Mouse (Mus musculus): ENCODE measurements at regions not wholly inside any gene's neighbourhood (a gene's known extent, or its start where the extent isn't known, plus 50 kb on each side); places are given as distances from the start of the nearest gene placed in this dataset.

DNA sequence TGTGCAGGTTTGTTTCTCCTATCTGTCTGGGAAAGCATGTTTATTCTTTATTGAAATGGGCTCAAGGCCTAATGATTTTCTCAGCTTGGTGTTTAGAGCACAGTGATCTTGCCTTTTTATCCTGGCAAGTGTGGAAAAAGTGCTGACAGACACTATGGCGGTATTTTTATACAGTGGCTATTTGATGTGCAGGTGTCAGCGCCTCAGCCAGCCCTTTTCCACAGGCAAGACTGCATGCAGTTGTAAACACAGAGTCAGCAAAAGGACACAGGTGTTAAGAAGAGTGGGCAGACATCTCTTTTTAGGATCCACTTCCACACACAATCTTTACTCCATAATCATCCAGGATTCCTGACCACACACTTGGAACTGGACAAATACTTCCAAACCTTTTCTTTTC lies 88.9 kb upstream of the Sphkap start:
- WGBS = 53% methylated on average over 2 of the region's 2 CpGs
- TF ChIP-seq CTCF (IDR thresholded peaks at IDR 0.05; ENCODE audit: insufficient read depth, low read length) = no peak
- no peak for TF ChIP-seq POLR2A (IDR thresholded peaks at IDR 0.05; ENCODE audit: borderline replicate concordance, extremely low read depth, low read depth, low read length)

DNA sequence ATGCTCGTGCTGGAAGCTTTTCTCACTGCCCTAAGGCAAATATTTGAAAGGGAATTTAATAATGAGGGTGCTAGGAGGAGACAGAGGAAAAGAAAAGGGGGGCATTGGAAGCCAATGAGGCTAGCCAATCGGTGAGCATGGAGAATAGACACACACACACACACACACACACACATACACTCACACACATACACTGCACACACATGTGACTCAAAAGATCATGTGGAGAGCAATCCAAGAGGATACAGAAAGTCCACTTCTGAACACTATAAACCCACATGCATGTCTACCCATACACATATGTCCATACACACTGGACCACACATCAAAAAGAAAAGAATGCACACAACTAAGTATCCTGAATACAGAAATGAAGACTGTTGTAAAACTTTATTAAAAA lies 88.4 kb upstream of the Sphkap start:
- TF ChIP-seq POLR2A (IDR thresholded peaks at IDR 0.05; ENCODE audit: borderline replicate concordance, extremely low read depth, low read depth, low read length) (no peak), CTCF (IDR thresholded peaks at IDR 0.05; ENCODE audit: insufficient read depth, low read length) (no peak)
- DNase-seq = no peak

More for the DNA sequence above, 88.9 kb upstream of the Sphkap start:
- DNase-seq = no peak
- no peaks in the 10 kb centered on the region for H3K4me1 ChIP-seq (ENCODE audit: control insufficient read depth, insufficient read depth, low read length)
- no peak overlapping the region for H3K4me3 ChIP-seq (replicated peaks; ENCODE audit: extremely low read depth, low read depth, low read length)

DNA sequence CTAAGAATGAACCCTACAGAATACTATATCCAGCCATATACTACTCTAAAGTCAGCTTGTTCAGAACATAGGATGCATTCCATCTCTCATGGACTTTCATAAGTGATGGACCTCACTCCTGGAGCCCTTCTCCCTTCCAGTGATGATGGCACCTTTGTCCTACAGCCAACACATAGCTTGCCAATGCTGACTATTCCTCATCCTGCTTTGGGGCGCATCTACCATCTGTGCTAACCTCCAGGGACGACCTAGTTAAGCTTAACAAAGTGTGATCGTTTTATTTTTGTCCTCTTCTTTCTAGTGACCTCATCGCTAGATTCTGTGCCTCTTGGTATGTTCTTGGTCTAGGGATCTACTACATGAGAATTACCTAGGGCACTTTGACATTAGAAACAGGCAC lies 87.0 kb upstream of the Sphkap start:
- TF ChIP-seq CTCF (IDR thresholded peaks at IDR 0.05; ENCODE audit: insufficient read depth, low read length) = no peak
- TF ChIP-seq POLR2A (IDR thresholded peaks at IDR 0.05; ENCODE audit: borderline replicate concordance, extremely low read depth, low read depth, low read length) = no peak
- 77% methylated on average over 4 of the region's 4 CpGs for WGBS
- Histone ChIP-seq H3K4me1 (ENCODE audit: control insufficient read depth, insufficient read depth, low read length) (no peaks in the 10 kb centered on the region), H3K4me3 (replicated peaks; ENCODE audit: extremely low read depth, low read depth, low read length) (no peak overlapping the region)
- DNase-seq = no peak

More for the DNA sequence above, 88.4 kb upstream of the Sphkap start:
- 39% methylated on average over 2 of the region's 2 CpGs for WGBS
- Histone ChIP-seq H3K4me1 (ENCODE audit: control insufficient read depth, insufficient read depth, low read length) (no peaks in the 10 kb centered on the region), H3K4me3 (replicated peaks; ENCODE audit: extremely low read depth, low read depth, low read length) (no peak overlapping the region)

DNA sequence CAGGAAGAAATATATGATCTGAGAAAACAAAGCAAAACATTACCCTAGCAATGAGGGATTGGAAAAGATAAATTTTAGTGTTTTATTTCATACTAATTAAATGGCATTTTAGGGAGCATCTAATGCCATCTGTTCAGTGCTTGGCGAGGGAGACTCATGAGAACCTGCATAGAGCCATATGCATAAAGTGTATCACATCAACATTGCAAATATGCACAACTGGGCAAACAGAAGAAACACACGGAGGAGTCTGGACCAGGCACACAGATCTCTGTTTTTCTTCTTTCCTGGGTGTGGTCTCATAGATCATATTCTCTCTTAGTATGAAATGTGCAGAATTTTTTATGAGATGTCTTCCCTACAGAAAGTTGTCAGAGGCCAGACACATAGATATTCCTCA lies 71.1 kb upstream of the Sphkap start:
- Histone ChIP-seq H3K4me3 (replicated peaks; ENCODE audit: extremely low read depth, low read depth, low read length) (no peak overlapping the region), H3K4me1 (ENCODE audit: control insufficient read depth, insufficient read depth, low read length) (no peaks in the 10 kb centered on the region)
- TF ChIP-seq CTCF (IDR thresholded peaks at IDR 0.05; ENCODE audit: insufficient read depth, low read length) (no peak), POLR2A (IDR thresholded peaks at IDR 0.05; ENCODE audit: borderline replicate concordance, extremely low read depth, low read depth, low read length) (no peak)
- 54% methylated on average over 2 of the region's 2 CpGs for WGBS
- no peak for DNase-seq
